Mouse (Mus musculus) left cerebral cortex, postnatal 4 days (tissue): Measurements from ENCODE around the gene Gm14214. TPM values are rescaled to one million over a fixed set of nuclear protein-coding genes. Genes with fewer than 3 reads are reported as not detected.

Experiments
- DNase-seq: peaks from one replicate; pipeline ENCODE4 v3.0.0-alpha.2; 2022
- intact Hi-C: fragments of 180-260 bp; cut with DNase I; formaldehyde crosslinking; loops from one replicate; pipeline ENCODE4 v1.15.1; 2025
- total RNA-seq, 2 experiments: library from RNA; stranded (reverse); gene quantifications; 2 replicates each; pipeline ENCODE4 v1.2.3; 2021

The Gm14214 gene
- total RNA-seq, 2 experiments from 2014 or later, result not detected

DNA sequence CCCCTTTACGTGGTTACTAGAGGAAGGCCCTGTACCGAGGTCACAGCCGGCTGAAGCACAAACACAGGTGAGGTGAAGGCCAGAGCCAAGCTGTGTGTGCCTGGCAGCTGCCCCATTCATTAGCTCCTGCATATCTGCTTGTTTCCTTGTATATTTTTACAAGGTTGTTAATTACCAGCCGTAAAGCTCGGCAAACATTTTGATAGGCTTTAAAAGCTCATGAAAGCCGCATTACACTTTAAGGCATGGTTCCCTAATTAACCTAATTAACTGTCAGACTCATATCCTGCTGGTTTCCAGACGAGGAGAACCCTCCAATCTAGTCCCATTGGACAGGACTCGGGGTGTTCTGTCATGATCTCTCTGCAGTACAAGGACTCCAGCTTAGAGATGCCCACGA, 34.9 kb downstream of the Gm14214 start:
- no peak for DNase-seq
- intact Hi-C loops, result no loop called here

- intact Hi-C loops, result no loop called here
Measured at GRCm38 (mm10) chr2:154732503-154733141, 37.2 kb downstream of the Gm14214 start.

DNA sequence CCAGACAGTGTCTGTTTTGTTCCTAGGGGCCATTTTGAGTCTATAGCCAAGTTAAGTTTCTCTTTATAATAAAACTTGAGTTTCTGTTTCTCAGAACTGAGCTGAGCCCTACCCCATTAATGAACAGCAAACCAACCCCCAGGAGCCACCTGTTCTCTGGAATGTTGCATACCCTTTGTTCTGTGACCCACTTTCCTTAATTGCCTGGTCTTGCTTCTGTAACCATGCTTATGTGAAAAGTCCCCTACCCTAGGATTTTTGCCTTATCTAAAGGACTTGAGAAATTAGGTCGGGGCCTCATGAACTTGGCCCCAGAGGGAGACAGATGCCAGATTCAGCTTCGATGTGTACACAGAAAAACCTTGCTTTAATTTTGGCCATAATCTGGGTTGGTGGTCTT, 37.9 kb downstream of the Gm14214 start:
- intact Hi-C loops, result no loop called here
- no peak for DNase-seq

More at GRCm38 (mm10) chr2:154732503-154733141, 37.2 kb downstream of the Gm14214 start:
- no peak for DNase-seq

- intact Hi-C loops, result no loop called here
- no peak for DNase-seq
Measured at GRCm38 (mm10) chr2:154730841-154731240, 39.0 kb downstream of the Gm14214 start.

GRCm38 (mm10) chr2:154729737-154730136, 40.1 kb downstream of the Gm14214 start:
- DNase-seq, result no peak
- intact Hi-C loops, result no loop called here

DNA sequence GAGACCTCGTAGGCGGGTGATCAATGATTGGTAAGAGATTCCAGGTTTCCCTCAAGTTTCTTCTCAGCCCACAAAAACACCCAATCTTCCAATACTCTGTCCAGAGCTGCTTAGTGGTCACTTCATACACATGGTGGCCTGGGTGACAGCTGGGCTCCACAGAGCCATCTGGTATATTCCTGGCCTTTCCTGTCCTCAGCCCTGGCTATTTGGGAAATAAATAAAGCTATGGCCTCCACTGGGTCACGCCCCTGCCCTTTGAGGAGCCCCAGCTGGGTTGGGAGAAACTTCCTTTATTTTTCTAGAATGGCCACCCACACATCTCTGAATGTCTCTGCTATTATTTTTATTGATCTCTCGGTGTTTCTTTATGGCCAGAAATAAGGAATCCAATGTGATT, 46.4 kb downstream of the Gm14214 start:
- intact Hi-C loops, result no loop called here
- DNase-seq, result no peak

GRCm38 (mm10) chr2:154720315-154720714, 49.5 kb downstream of the Gm14214 start:
- intact Hi-C loops, result no loop called here
- no peak for DNase-seq

Other genes starting within 250 kb of the Gm14214 start
- gene 1700003F12Rik, start 222.9 kb downstream of the Gm14214 start, total RNA-seq, result 1 to 10 TPM in 1 of 2 experiments, under 1 TPM in 1; 0.98 to 1.4 TPM
- gene Actl10, start 218.3 kb downstream of the Gm14214 start, total RNA-seq, result under 1 TPM in 1 of 2 experiments, not detected in 1; 0.26 TPM
- 10 to 100 TPM; 23.6 to 24.1 TPM for gene Necab3, start 211.1 kb downstream of the Gm14214 start, total RNA-seq
- 10 to 100 TPM; 10.8 to 11.9 TPM for gene E2f1, start 200.1 kb downstream of the Gm14214 start, total RNA-seq
- 10 to 100 TPM; 11.8 to 12.2 TPM for gene Pxmp4, start 166.3 kb downstream of the Gm14214 start, total RNA-seq
- gene Zfp341, start 156.7 kb downstream of the Gm14214 start, total RNA-seq, result 10 to 100 TPM; 17.5 to 18.2 TPM
- not detected for gene 4930519P11Rik, start 156.6 kb downstream of the Gm14214 start, total RNA-seq
- 100 to 1,000 TPM; 182 to 201 TPM for gene Chmp4b, start 118.3 kb downstream of the Gm14214 start, total RNA-seq
- 100 to 1,000 TPM; 139 to 160 TPM for gene Raly, start 21.1 kb upstream of the Gm14214 start, total RNA-seq
- 1 to 10 TPM in 1 of 2 experiments, not detected in 1; 1.1 TPM for gene a, start 21.4 kb upstream of the Gm14214 start, total RNA-seq
- gene Eif2s2, start 122.9 kb upstream of the Gm14214 start, total RNA-seq, result 10 to 100 TPM; 94.1 to 99.9 TPM
- under 1 TPM; 0.24 to 0.30 TPM for gene Gm14226, start 248.2 kb upstream of the Gm14214 start, total RNA-seq